Comparison of ENCODE assay signal across 12 mouse cellular contexts in the genomic region with DNA sequence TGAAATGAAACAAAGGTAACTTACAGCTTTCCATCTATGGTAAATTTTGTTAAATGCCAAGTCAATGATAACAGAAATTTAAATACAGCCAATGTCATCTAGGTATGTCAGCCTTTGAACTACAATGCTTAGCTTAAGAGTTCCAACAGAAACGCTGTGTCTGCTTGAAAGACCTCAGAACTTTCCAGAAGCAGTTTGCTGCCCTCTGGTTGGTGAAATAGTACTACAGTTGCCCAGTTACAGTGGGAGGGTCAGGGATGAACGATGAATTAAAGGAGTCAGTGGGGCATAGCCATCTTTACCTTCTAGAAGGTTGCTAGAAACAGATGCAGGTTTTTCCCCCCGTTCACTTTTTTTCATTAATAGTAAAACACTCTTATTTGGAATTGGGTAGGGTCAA.
A peak's percentile ranks its signal among the peaks of the same experiment; 100 is the strongest.
DNase-seq lines count a peak whose midpoint lies in the region; ATAC-seq and TF ChIP-seq lines count a peak whose summit lies in the region.
"Had no signal": no experiment of that assay in that cellular context is flagged by ENCODE, and none has a peak within 500 bp of the region (broad histone marks: within the 10 kb centered on the region; RNA-seq: fewer than 3 reads in every experiment).

No protein-coding gene starts in this region.

- intact Hi-C loops in left cerebral cortex, adult 2 months (cut with DNase I) = loop anchor here (5.0 kb wide), 2 partner anchors 478 to 553 kb away; no protein-coding TSS in a partner anchor
- intact Hi-C loops in left cerebral cortex, postnatal 36 days (cut with DNase I) = no loop called here

- peak; percentile 50 for TF ChIP-seq CTCF in left cerebral cortex, adult 2 months (IDR thresholded peaks at IDR 0.05)

- DNase-seq in cerebellum, postnatal 14 days = peak; percentile 36 to 56
- DNase-seq in cerebellum, adult 9-10 months = no peak
- no peak for DNase-seq in left cerebral cortex, adult 2 months (ENCODE audit: extremely low spot score in 1 of 2, low spot score in 2 of 2)
- no peak for DNase-seq in left cerebral cortex, postnatal 36 days (ENCODE audit: low spot score in 2 of 2)
- DNase-seq in kidney, postnatal 14 days = peak; percentile 52
- DNase-seq in urinary bladder, postnatal 25 days (ENCODE audit: low spot score) = no peak
- DNase-seq: cerebellum, adult 9-11 months; heart, adult 11 months had no signal

- ATAC-seq in CD4-positive, CD25-positive, alpha-beta regulatory T cell, adult 4 months = peak; percentile 51
- ATAC-seq in frontal cortex, adult (ENCODE audit: low TSS enrichment) = no peak
- ATAC-seq: intestine, embryonic 15.5 days had no signal

- H3K4me3 ChIP-seq in left cerebral cortex, adult 2 months = no peak overlapping the region
- H3K4me3 ChIP-seq: intestine, embryonic 15.5 days; limb, embryonic 13.5 days had no signal

- H3K27ac ChIP-seq in left cerebral cortex, adult 2 months = no peak overlapping the region
- H3K27ac ChIP-seq: intestine, embryonic 15.5 days; limb, embryonic 13.5 days had no signal

Comparison
In these comparisons a context has a peak if more than half of its experiments do, and no peak if none do; other contexts are left out.
1. DNase-seq: peak in cerebellum, postnatal 14 days (2 of 2) and kidney, postnatal 14 days (single experiment); none in cerebellum, adult 9-10 months (single experiment), left cerebral cortex, adult 2 months (0 of 2), left cerebral cortex, postnatal 36 days (0 of 2) and urinary bladder, postnatal 25 days (single experiment).